Mouse (Mus musculus): Measurements from ENCODE around the gene Itgb2l. TPM values are rescaled to one million over a fixed set of nuclear protein-coding genes. Genes with fewer than 3 reads are reported as not detected.

The Itgb2l gene
- polyA plus RNA-seq, 1 experiment from 2014 or later, result 0.85 TPM

DNA sequence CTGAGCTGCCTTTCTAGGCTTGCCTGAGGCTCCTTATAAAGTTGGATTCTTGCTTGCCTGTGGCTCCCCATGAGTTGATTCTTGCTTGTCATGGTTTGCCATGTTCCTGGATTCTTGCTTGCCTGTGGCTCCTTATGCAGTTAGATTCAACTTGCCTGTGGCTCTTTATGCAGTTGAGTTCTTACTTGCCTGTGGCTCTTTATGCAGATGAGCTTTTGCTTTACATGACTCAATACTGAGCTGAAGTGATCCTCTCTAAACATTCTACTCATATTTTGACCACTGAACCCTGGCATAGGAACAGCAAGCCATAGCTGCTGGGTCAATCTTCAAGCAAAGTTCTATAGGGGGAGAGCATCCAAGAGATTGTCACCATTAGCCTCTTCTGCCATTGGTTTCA, 58.7 kb downstream of the Itgb2l start:
- Histone ChIP-seq H3K36me3 (no peaks in the 10 kb centered on the region), H3K4me2 (no peak overlapping the region), H3K27me3 (no peaks in the 10 kb centered on the region), H3K9me3 (replicated peaks) (no peaks in the 10 kb centered on the region), H3K9ac (no peak overlapping the region), H3K27ac (no peak overlapping the region), H3K4me1 (replicated peaks) (no peaks in the 10 kb centered on the region), H3K4me3 (replicated peaks) (no peak overlapping the region)
- ATAC-seq (ENCODE audit: low read depth) (no peak), DNase-seq (no peak)

GRCm38 (mm10) chr16:96382496-96383181, 60.8 kb downstream of the Itgb2l start:
- DNase-seq (no peak), ATAC-seq (ENCODE audit: low read depth) (no peak)
- H3K9me3 ChIP-seq (replicated peaks), result no peaks in the 10 kb centered on the region
- H3K27me3 ChIP-seq, result no peaks in the 10 kb centered on the region
- 54% methylated on average over 5 of the region's 5 CpGs for WGBS (ENCODE audit: insufficient replicate concordance)
- H3K9ac ChIP-seq, result no peak overlapping the region
- no peaks in the 10 kb centered on the region for H3K4me1 ChIP-seq (replicated peaks)
- H3K4me3 ChIP-seq (replicated peaks), result no peak overlapping the region
- H3K4me2 ChIP-seq, result no peak overlapping the region
- H3K36me3 ChIP-seq, result no peaks in the 10 kb centered on the region
- no peak overlapping the region for H3K27ac ChIP-seq

- no peak overlapping the region for H3K4me2 ChIP-seq
- H3K4me3 ChIP-seq (replicated peaks), result no peak overlapping the region
- H3K9ac ChIP-seq, result no peak overlapping the region
- WGBS (ENCODE audit: insufficient replicate concordance), result 83% methylated on average over 12 of the region's 12 CpGs
- DNase-seq (no peak), ATAC-seq (ENCODE audit: low read depth) (no peak)
- H3K27ac ChIP-seq, result no peak overlapping the region
- H3K27me3 ChIP-seq, result no peaks in the 10 kb centered on the region
- no peaks in the 10 kb centered on the region for H3K4me1 ChIP-seq (replicated peaks)
- H3K36me3 ChIP-seq, result no peaks in the 10 kb centered on the region
- H3K9me3 ChIP-seq (replicated peaks), result no peaks in the 10 kb centered on the region
Measured at GRCm38 (mm10) chr16:96381435-96381834, 62.0 kb downstream of the Itgb2l start.

DNA sequence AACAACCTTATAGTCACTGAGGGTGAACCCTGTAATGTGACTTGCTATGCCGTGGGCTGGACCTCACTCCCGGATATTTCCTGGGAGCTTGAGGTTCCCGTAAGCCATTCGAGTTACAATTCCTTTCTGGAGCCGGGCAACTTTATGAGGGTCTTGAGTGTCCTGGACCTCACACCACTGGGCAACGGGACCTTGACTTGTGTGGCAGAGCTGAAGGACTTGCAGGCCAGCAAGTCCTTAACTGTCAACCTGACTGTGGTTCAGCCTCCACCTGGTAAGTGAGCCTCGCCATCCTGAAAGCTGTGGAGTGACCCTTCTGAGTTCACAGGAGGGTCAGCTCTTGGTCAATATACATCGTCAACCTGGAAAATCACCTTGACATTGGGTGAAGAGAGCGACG, 65.3 kb downstream of the Itgb2l start:
- WGBS (ENCODE audit: insufficient replicate concordance), result 66% methylated on average over 10 of the region's 10 CpGs
- H3K36me3 ChIP-seq, result no peaks in the 10 kb centered on the region
- no peaks in the 10 kb centered on the region for H3K4me1 ChIP-seq (replicated peaks)
- DNase-seq, result no peak
- H3K9ac ChIP-seq, result no peak overlapping the region
- H3K27me3 ChIP-seq, result no peaks in the 10 kb centered on the region
- no peak for ATAC-seq (ENCODE audit: low read depth)
- no peak overlapping the region for H3K27ac ChIP-seq
- H3K4me3 ChIP-seq (replicated peaks), result no peak overlapping the region
- H3K4me2 ChIP-seq, result no peak overlapping the region
- no peaks in the 10 kb centered on the region for H3K9me3 ChIP-seq (replicated peaks)

DNA sequence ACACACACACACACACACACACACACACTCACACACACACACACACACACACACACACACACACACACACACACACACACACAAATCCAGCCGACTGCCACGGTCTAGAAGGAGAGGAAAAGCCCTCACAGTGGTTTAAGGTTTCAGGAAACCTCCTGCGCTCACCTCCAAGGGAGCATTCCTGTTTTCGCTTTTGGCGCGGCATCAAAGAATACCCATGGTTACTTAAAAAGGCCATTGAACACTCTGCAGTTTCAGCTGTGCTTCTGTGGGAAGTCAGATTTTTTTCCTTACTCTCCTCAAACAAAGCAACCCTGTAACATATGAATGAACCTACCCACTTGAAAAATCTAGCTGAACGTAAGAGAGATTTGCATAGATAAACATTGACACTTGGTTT, 67.1 kb downstream of the Itgb2l start:
- no peak overlapping the region for H3K9ac ChIP-seq
- H3K4me1 ChIP-seq (replicated peaks), result no peaks in the 10 kb centered on the region
- H3K27ac ChIP-seq, result no peak overlapping the region
- no peaks in the 10 kb centered on the region for H3K36me3 ChIP-seq
- no peaks in the 10 kb centered on the region for H3K9me3 ChIP-seq (replicated peaks)
- no peaks in the 10 kb centered on the region for H3K27me3 ChIP-seq
- ATAC-seq (ENCODE audit: low read depth) (no peak), DNase-seq (no peak)
- 41% methylated on average over 7 of the region's 7 CpGs for WGBS (ENCODE audit: insufficient replicate concordance)
- no peak overlapping the region for H3K4me3 ChIP-seq (replicated peaks)
- no peak overlapping the region for H3K4me2 ChIP-seq

GRCm38 (mm10) chr16:96375538-96375937, 67.9 kb downstream of the Itgb2l start:
- Histone ChIP-seq H3K36me3 (no peaks in the 10 kb centered on the region), H3K4me2 (no peak overlapping the region), H3K4me3 (replicated peaks) (no peak overlapping the region), H3K9ac (no peak overlapping the region), H3K4me1 (replicated peaks) (peaks cover 3% of the 10 kb centered on the region; the same call in 1 of the 2 replicates), H3K27ac (no peak overlapping the region), H3K27me3 (no peaks in the 10 kb centered on the region), H3K9me3 (replicated peaks) (no peaks in the 10 kb centered on the region)
- WGBS (ENCODE audit: insufficient replicate concordance), result 50% methylated on average over 7 of the region's 7 CpGs
- DNase-seq (no peak), ATAC-seq (ENCODE audit: low read depth) (no peak)

DNA sequence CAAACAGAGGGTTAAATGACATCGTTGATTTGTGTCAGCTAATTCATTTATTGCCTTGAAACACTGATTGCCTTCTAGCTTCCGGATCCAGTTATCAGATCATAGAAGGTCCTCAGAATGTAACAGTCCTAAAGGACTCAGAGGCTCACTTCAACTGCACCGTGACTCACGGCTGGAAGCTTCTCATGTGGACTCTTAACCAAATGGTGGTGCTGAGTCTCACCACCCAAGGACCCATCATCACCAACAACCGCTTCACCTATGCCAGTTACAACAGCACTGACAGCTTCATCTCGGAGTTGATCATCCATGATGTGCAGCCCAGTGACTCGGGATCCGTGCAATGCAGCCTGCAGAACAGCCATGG, 70.7 kb downstream of the Itgb2l start:
- no peak for ATAC-seq (ENCODE audit: low read depth)
- Histone ChIP-seq H3K4me2 (no peak overlapping the region), H3K9ac (no peak overlapping the region), H3K27ac (no peak overlapping the region), H3K36me3 (no peaks in the 10 kb centered on the region), H3K4me1 (replicated peaks) (peaks cover 8% of the 10 kb centered on the region; the same call in 1 of the 2 replicates), H3K9me3 (replicated peaks) (no peaks in the 10 kb centered on the region), H3K27me3 (no peaks in the 10 kb centered on the region), H3K4me3 (replicated peaks) (no peak overlapping the region)
- WGBS (ENCODE audit: insufficient replicate concordance), result 57% methylated on average over 8 of the region's 8 CpGs
- DNase-seq, result no peak

Other genes starting within 250 kb of the Itgb2l start
- 1.2 and 1.5 TPM in 2 replicates for gene Sh3bgr, start 243.2 kb downstream of the Itgb2l start, polyA plus RNA-seq (2015; fragmentation: Nextera tagmentation; extraction: Ambion mirVana)
- gene B3galt5, start 207.8 kb downstream of the Itgb2l start, polyA plus RNA-seq (2015; fragmentation: Nextera tagmentation; extraction: Ambion mirVana), result 0.06 and 0.21 TPM in 2 replicates
- 0.49 and 0.60 TPM in 2 replicates for gene Pcp4, start 24.0 kb upstream of the Itgb2l start, polyA plus RNA-seq (2015; fragmentation: Nextera tagmentation; extraction: Ambion mirVana)